Mouse (Mus musculus) bone marrow macrophage, adult 2 months (primary cell): ENCODE results near the gene R3hdm2. TPM values are rescaled to one million over a fixed set of nuclear protein-coding genes. Genes with fewer than 3 reads are reported as not detected.

Experiments used
- H3K27ac ChIP-seq: 2 replicates; pipeline ENCODE4 v1.5.1; 2012; ENCODE audit warnings: low read depth, low read length; ENCODE audit not compliant: insufficient read depth
- H3K4me1 ChIP-seq: 2 replicates; pipeline ENCODE4 v1.6.1; 2012; ENCODE audit warnings: low read length; ENCODE audit not compliant: control insufficient read depth, insufficient read depth
- H3K4me3 ChIP-seq: 2 replicates; pipeline ENCODE4 v1.5.1; 2012; ENCODE audit warnings: mild to moderate bottlenecking, low read length, moderate library complexity; ENCODE audit not compliant: insufficient read depth
- CTCF ChIP-seq: IDR thresholded peaks from 2 replicates; pipeline ENCODE4 v1.5.1; 2012; ENCODE audit warnings: low read depth, mild to moderate bottlenecking, low read length, moderate library complexity
- POLR2A ChIP-seq: IDR thresholded peaks from 2 replicates; pipeline ENCODE4 v1.6.1; 2012; ENCODE audit warnings: mild to moderate bottlenecking, low read depth, low read length, borderline replicate concordance
- polyA plus RNA-seq: library from polyadenylated mRNA; stranded (reverse); fragments of >200 nt; gene quantifications from 2 replicates; pipeline ENCODE4 v1.2.4, GENCODE M21; 2012; ENCODE audit not compliant: missing spikeins, insufficient read depth, insufficient read length

The R3hdm2 gene
- polyA plus RNA-seq, 1 experiment = 134 TPM

DNA sequence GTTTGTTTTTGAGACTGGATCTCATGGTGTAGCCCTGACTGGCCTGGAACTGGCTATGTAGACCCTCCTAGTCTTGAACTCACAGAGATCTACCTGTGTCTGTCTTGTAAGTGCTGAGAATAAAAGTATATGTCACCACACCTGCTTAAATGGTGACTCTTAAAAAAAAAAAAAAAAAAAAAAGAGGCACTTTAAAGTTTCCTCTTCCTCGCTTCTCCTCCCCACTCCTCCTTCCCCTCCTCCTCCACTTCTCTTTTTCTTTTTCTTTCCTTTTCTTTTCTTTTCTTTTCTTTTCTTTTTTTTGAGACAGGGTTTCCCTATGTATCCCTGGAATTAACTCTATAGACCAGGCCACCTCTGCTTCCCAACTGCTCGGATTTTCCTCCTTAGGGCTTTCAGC, 9.1 kb upstream of the R3hdm2 start:
- Histone ChIP-seq H3K4me1 (peaks cover 2% of the 10 kb centered on the region; the same call in 1 of the 2 replicates), H3K27ac (no peak overlapping the region), H3K4me3 (no peak overlapping the region)
- TF ChIP-seq CTCF (no peak), POLR2A (no peak)

DNA sequence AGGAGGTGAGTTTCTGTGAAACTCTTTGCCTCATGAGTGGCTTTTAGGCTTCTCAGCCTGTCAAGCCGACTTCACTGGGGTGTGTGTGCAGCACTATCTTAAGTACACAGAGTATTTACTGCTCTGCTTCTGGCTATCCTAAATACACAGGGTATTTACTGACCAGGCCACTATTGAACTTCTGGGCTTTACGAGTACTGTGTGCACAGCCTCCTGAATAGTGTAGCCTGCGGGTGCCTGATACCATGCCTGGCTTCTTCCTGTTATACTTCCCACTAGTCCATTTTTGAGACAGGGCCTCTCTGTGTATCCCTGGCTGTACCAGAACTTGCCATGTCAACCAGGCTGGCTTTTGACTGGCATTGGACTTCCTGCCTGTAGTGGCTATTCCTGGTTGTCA, 2.4 kb upstream of the R3hdm2 start:
- Histone ChIP-seq H3K4me1 (peaks cover 4% of the 10 kb centered on the region), H3K27ac (no peak overlapping the region), H3K4me3 (no peak overlapping the region)
- TF ChIP-seq POLR2A = no peak
- TF ChIP-seq CTCF = no peak

DNA sequence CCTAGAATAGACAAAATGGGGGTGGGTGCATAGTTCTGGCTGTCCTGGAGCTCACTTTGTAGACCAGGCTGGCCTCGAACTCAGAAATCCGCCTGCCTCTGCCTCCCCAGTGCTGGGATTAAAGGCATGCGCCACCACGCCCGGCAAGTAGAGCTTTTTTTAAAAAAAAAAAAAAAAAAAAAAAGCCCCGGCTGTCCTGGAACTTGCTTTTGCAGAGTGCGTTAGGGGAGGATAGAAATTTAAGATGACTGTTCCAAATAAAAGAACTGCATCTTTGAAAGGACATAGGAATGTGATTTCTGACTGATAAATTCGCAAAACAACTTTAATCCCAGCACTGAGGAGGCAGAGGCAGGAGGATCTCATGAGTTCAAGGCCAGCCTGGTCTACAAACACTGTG, 473 bp upstream of the R3hdm2 start:
- peaks cover 6% of the 10 kb centered on the region for H3K4me1 ChIP-seq
- TF ChIP-seq CTCF (no peak), POLR2A (no peak)
- H3K27ac ChIP-seq = no peak overlapping the region
- H3K4me3 ChIP-seq = peak overlapping the region; percentile 71

DNA sequence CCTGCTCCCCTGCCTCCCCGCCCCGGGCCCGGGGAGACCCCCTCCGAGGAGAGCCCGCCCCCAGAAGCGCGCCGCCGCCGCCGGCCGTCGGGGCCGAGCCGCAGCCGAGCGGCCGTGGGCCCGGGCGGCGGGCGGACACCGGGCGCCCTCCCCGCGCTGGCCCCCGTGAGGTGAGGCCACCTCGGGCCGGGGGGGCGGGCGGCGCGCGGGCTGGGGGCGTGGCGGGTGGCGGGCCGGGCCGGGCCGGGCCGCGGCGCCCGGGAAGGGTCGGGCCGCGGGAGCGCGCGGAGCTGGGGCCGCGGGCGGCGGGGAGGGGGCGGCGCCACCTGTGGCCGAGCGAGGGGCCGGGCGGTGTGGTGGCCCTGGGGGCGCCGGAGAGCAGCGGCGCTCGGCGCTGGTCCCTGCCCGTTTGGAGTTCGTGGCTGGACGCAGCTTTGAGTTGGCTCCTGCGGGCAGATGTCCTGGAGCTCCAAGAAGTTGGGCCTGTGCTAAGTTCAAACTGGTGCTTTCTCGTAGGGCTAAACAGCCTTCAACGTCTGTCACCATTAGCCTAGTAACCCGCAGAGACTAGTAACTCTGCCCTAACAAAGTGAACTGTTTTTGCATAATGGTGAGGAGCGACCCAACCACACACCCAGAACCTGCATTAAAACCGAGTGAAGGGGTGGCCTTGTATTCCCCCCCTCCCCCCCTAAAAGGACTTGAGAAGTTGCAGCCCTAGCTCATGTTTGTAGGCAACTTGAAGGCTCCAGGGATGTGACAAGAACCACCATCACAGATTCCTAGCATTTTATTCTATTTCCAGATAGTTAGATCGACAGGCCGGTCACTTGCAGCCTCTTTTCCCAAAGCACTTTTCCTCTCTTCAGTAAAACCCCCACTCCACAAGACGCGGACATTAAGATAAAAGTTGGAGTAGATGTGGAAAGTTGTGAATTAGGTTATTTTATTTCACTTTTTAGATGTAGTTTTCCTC, 928 bp downstream of the R3hdm2 start:
- Histone ChIP-seq H3K4me1 (peaks cover 9% of the 10 kb centered on the region), H3K27ac (peak overlapping the region; percentile 69), H3K4me3 (peak overlapping the region; percentile 98)
- TF ChIP-seq POLR2A = no peak
- TF ChIP-seq CTCF = 0 out of 2 replicates have a peak, but pooled peaks have one; percentile 14

DNA sequence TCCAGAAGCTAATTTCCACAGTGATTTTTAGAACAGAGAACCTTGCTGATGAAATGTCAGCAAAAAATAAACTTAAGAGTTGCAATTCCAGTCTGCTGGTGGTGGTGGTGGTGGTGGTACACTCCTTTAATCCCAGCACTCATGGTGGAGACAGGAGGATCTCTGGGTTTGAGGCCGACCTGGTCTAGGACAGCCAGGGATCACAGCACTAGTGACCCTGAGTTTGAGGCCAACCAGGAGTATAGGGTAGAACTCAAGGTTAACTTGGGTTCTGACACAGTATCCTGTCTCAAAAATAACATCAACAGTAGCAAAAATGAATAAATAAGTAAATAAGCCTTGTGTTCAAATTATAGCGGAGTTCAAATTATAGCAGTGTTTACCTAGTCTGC, 1.6 kb downstream of the R3hdm2 start:
- no peak overlapping the region for H3K27ac ChIP-seq
- H3K4me1 ChIP-seq = peaks cover 9% of the 10 kb centered on the region
- TF ChIP-seq CTCF (no peak), POLR2A (no peak)
- peak overlapping the region; percentile 98 for H3K4me3 ChIP-seq

DNA sequence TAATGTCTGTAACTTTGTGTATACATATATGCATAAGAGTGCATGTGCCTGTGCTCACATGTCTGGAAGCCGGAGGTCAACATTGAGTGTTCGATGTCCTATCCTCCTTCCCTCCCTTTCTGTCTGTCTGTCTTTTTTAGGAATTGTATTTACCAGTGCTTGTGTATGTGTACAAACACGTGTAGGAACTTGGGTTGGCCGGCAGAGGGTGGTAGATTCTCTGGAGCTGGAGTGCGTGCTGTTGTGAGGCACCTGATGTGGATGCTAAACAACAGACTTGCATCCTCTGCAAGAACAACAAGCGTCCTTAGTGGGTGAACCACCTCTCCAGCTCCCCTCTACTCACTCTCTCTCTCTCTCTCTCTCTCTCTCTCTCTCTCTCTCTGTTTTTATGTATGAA, 11.6 kb downstream of the R3hdm2 start:
- no peak overlapping the region for H3K4me3 ChIP-seq
- no peak overlapping the region for H3K27ac ChIP-seq
- H3K4me1 ChIP-seq = no peaks in the 10 kb centered on the region
- TF ChIP-seq CTCF = no peak
- no peak for TF ChIP-seq POLR2A

DNA sequence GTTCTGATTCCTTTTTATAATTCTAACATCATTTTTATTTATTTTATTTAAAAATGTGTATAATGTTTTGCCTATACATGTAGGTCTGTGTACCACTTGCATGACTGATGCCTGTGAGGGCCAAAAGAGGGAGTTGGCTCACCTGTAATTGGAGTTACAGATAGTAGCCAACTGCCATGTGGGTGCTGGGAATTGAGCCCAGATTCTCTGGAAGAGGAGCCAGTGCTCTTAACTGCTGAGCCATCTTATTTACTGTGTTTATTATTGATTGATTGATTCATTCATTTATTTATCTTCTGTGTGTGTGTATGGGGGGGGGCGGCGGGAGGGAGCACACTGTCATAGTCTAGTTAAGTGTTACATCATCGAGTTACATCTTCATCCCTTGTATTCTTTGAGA, 24.6 kb downstream of the R3hdm2 start:
- Histone ChIP-seq H3K4me3 (no peak overlapping the region), H3K27ac (no peak overlapping the region), H3K4me1 (peaks cover 9% of the 10 kb centered on the region)
- TF ChIP-seq POLR2A = no peak
- no peak for TF ChIP-seq CTCF

DNA sequence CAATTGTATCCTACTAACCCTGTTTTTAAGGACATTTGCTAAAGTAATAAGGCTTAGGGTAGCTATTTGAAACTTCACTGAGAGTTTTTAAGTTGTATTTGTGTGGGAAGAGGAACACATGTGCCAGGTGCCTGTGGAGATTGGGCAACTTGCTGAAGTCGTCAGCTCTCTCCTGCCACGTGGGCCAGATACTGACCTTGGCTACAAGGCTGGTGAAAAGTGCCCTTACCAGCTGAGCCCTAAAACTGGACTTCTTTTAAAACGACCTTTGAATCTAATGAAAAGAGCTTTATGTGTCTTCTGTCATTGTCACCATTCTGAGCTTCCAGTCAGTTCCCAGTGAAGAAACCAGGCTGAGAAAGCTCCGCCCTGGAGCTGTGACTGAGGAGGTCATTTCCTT, 27.3 kb downstream of the R3hdm2 start:
- no peak for TF ChIP-seq CTCF
- no peak for TF ChIP-seq POLR2A
- Histone ChIP-seq H3K4me3 (no peak overlapping the region), H3K4me1 (peaks cover 9% of the 10 kb centered on the region), H3K27ac (no peak overlapping the region)

DNA sequence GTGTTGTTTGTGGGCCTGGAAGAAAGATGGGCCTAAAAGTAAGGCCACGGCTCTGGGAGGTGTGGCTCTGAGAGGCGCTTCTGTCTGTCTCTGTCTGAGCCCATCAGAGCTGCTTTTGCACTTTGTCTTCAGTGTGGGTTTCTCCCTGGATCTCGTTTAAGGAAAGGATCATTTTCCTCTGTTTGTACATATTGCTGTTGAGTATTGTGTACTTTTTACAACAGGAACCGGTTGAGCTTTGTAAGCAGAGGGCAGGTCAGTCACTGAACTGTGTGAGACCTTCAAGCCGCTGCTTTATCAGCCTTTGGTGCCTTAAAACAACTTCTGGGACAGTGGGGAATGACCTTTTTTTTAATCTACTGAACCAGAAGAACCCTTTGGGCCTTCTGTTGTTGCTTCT, 32.0 kb downstream of the R3hdm2 start:
- TF ChIP-seq CTCF (no peak), POLR2A (no peak)
- Histone ChIP-seq H3K27ac (no peak overlapping the region), H3K4me3 (no peak overlapping the region), H3K4me1 (peaks cover 8% of the 10 kb centered on the region)

DNA sequence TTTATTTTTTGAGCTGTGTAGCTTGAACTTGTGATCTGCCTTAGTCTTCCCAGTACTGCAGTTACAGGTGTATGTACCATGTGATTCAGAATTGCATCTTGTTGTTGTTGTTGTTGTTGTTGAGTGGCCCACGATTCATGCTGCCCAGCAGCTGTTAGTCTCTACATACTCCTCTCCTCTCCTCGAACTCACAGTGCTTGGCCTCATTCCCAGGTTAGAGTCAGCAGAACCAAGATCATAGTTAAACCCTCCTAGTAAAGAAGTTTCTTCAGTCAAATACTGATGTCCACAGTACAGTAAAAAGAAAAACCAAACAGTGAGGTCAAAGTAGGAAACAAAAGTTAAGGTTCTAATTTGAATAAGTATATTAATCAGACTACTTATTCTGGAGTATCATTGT, 32.6 kb downstream of the R3hdm2 start:
- Histone ChIP-seq H3K4me3 (no peak overlapping the region), H3K27ac (no peak overlapping the region), H3K4me1 (0 out of 2 replicates have a peak, but pooled peaks cover 2% of the 10 kb centered on the region)
- TF ChIP-seq POLR2A = no peak
- no peak for TF ChIP-seq CTCF
